In the genomic region with DNA sequence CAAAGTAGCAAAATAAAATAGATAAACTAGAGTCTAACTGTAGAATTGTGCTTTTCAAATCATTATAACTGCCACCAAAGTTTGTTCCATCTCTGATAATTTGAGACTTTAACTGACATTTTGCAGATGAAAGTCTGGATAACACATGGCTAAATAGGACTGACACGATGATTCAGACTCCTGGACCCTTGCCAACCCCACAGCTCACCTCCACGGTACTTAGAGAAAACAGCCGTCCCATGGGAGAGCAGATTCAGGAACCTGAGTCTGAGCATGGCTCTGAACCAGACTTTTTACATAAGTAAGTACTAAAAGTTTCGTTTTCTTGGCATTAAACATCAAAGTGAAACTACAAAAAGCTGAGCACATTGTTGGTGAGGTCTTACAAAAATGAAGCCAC, we compare ENCODE assay signal across 9 mouse cellular contexts.
A peak's percentile ranks its signal among the peaks of the same experiment; 100 is the strongest.
DNase-seq lines count a peak whose midpoint lies in the region; ATAC-seq and TF ChIP-seq lines count a peak whose summit lies in the region.
"Had no signal": no experiment of that assay in that cellular context is flagged by ENCODE, and none has a peak within 500 bp of the region (broad histone marks: within the 10 kb centered on the region; RNA-seq: fewer than 3 reads in every experiment).

No protein-coding gene starts in this region.

- H3K4me2 ChIP-seq in stomach, postnatal 0 days (replicated peaks; ENCODE audit: low read depth) = no peak overlapping the region

- WGBS in stomach, postnatal 0 days = 19% methylated on average over 4 of the region's 4 CpGs

- H3K27me3 ChIP-seq in stomach, postnatal 0 days (ENCODE audit: control insufficient read depth, insufficient read depth, low read length) = no peaks in the 10 kb centered on the region

- H3K4me1 ChIP-seq in stomach, postnatal 0 days (replicated peaks; ENCODE audit: control insufficient read depth, insufficient read depth) = no peaks in the 10 kb centered on the region

- intact Hi-C loops in heart, postnatal 14 days (cut with DNase I) = no loop called here

- no peaks in the 10 kb centered on the region for H3K9me3 ChIP-seq in stomach, postnatal 0 days (ENCODE audit: control insufficient read depth, low read length)

- H3K36me3 ChIP-seq in stomach, postnatal 0 days (ENCODE audit: control insufficient read depth, insufficient read depth, low read length) = peaks cover 10% of the 10 kb centered on the region; the same call in 1 of the 2 replicates

- peak; percentile 14 to 20 for DNase-seq in lung, adult 18-20 months
- no peak for DNase-seq in lung, postnatal 4 days
- peak; percentile 69 for DNase-seq in adrenal gland, postnatal 25 days
- DNase-seq in heart, postnatal 14 days = peak; percentile 10 to 26
- DNase-seq in stomach, postnatal 0 days (ENCODE audit: low spot score) = peak; percentile 52
- no peak for DNase-seq in retina, embryonic 14.5 days (ENCODE audit: low spot score)
- no peak for DNase-seq in retina, postnatal 1 day
- no peak for DNase-seq in right cerebral cortex, postnatal 25 days

- no peak for TF ChIP-seq EP300 in stomach, postnatal 0 days (optimal IDR thresholded peaks at IDR 0.05)

- TF ChIP-seq CTCF in stomach, postnatal 0 days (IDR thresholded peaks at IDR 0.05; ENCODE audit: low read depth) = no peak

- no peak overlapping the region for H3K9ac ChIP-seq in stomach, postnatal 0 days (ENCODE audit: low read length)

- no peak for ATAC-seq in stomach, postnatal 0 days (ENCODE audit: low FRiP score, low TSS enrichment)

- H3K4me3 ChIP-seq in stomach, postnatal 0 days (ENCODE audit: low read depth, low read length) = no peak overlapping the region

- no peak overlapping the region for H3K27ac ChIP-seq in stomach, postnatal 0 days (replicated peaks)
- H3K27ac ChIP-seq: kidney, postnatal 0 days had no signal

Comparison
In these comparisons a context has a peak if more than half of its experiments do, and no peak if none do; other contexts are left out.
1. DNase-seq: peak in lung, adult 18-20 months (2 of 2), adrenal gland, postnatal 25 days (single experiment), heart, postnatal 14 days (2 of 2) and stomach, postnatal 0 days (single experiment); none in lung, postnatal 4 days (0 of 2), retina, embryonic 14.5 days (single experiment), retina, postnatal 1 day (single experiment) and right cerebral cortex, postnatal 25 days (single experiment).